Mouse (Mus musculus): ENCODE data around the gene Tmem120a. TPM values are rescaled to one million over a fixed set of nuclear protein-coding genes. Genes with fewer than 3 reads are reported as not detected.

Gene Tmem120a
- polyA plus RNA-seq, 1 experiment, result 14.4 TPM

DNA sequence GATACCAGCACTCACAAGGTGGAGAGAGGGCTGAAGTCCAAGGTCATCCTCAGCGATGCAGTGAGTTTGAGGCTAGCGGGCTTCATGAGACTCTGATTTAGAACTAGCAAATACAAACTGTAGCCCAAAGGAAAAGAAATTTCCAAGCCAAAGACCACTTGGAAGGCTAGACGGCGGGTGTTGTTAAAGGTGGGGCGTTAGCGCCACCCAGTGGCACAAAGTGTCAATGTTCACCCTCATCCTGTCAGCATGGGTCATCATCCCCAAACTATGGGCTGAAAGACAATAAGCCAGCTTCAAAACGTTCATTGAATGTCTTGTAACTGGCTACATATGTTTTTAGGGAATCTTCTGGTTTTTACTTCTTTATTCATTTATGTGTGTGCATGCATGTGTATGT lies 19.3 kb upstream of the Tmem120a start:
- Histone ChIP-seq H3K4me3 (ENCODE audit: insufficient read depth, low read length) (no peak overlapping the region), H3K4me1 (ENCODE audit: control insufficient read depth, insufficient read depth, low read length) (no peaks in the 10 kb centered on the region), H3K27ac (ENCODE audit: insufficient read depth, low read length) (no peak overlapping the region)
- TF ChIP-seq CTCF (IDR thresholded peaks at IDR 0.05; ENCODE audit: extremely low read depth, insufficient read depth, low read length) (peak; percentile 96), POLR2A (IDR thresholded peaks at IDR 0.05; ENCODE audit: extremely low read depth, insufficient read depth, low read length) (no peak)

DNA sequence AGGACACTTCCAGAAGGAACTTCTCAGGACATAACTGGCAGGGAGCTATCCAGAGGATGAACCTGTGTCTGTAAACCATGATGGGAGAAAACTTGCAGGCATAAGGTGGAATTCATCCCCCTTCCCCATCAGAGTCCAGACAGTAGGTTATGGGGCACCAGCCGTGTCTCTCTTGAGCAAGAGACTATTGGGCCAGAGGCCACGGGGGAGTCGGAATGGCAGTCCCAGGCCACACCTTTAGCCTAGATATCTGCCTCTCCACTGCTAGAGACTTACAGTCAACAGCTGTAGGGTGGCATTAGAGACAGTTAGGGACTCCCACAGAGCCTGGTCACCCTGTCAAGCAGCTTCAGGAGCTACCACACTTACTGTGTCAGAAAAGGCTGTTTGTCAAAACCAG lies 17.6 kb upstream of the Tmem120a start:
- H3K4me1 ChIP-seq (ENCODE audit: control insufficient read depth, insufficient read depth, low read length), result no peaks in the 10 kb centered on the region
- no peak overlapping the region for H3K27ac ChIP-seq (ENCODE audit: insufficient read depth, low read length)
- no peak for TF ChIP-seq CTCF (IDR thresholded peaks at IDR 0.05; ENCODE audit: extremely low read depth, insufficient read depth, low read length)
- no peak for TF ChIP-seq POLR2A (IDR thresholded peaks at IDR 0.05; ENCODE audit: extremely low read depth, insufficient read depth, low read length)
- no peak overlapping the region for H3K4me3 ChIP-seq (ENCODE audit: insufficient read depth, low read length)

DNA sequence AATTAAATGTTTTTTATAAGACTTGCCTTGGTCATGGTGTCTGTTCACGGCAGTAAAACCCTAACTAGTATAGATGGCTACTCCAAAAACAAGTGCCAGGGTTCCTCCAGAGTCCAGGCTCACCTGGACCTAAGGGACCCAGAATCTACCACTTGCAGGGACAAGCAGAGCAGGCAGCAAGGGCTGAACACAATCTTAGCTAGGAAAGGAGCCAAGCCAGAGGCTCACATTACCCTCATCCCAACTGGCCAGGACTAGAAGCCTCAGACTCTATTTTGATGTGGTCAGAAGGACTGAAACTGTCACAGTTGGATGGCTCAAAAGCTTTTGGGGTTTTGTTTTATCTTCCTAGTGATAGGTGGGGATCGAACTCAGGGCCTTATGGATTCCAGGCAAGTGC lies 7.3 kb upstream of the Tmem120a start:
- TF ChIP-seq POLR2A (IDR thresholded peaks at IDR 0.05; ENCODE audit: extremely low read depth, insufficient read depth, low read length) (no peak), CTCF (IDR thresholded peaks at IDR 0.05; ENCODE audit: extremely low read depth, insufficient read depth, low read length) (no peak)
- Histone ChIP-seq H3K4me3 (ENCODE audit: insufficient read depth, low read length) (no peak overlapping the region), H3K4me1 (ENCODE audit: control insufficient read depth, insufficient read depth, low read length) (no peaks in the 10 kb centered on the region), H3K27ac (ENCODE audit: insufficient read depth, low read length) (no peak overlapping the region)

DNA sequence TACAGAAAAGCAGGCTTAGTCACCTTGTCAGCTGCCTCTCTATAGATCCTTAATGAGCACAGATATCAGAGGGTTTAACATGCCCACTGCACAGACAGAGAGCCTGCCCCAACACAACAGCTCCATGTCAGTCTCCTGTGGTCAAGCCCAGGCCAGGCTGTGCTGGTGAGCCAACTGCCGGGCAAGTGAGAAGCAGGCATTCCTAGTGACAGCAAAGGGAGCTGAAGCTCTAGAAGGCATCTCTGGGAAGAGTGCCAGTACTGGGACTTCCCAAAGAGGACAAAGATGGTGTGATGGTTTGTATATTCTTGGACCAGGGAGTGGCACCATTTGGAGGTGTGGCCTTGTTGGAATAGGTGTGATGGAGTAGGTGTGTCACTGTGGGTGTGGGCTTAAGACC lies 6.8 kb upstream of the Tmem120a start:
- Histone ChIP-seq H3K27ac (ENCODE audit: insufficient read depth, low read length) (no peak overlapping the region), H3K4me3 (ENCODE audit: insufficient read depth, low read length) (no peak overlapping the region), H3K4me1 (ENCODE audit: control insufficient read depth, insufficient read depth, low read length) (no peaks in the 10 kb centered on the region)
- no peak for TF ChIP-seq POLR2A (IDR thresholded peaks at IDR 0.05; ENCODE audit: extremely low read depth, insufficient read depth, low read length)
- no peak for TF ChIP-seq CTCF (IDR thresholded peaks at IDR 0.05; ENCODE audit: extremely low read depth, insufficient read depth, low read length)

DNA sequence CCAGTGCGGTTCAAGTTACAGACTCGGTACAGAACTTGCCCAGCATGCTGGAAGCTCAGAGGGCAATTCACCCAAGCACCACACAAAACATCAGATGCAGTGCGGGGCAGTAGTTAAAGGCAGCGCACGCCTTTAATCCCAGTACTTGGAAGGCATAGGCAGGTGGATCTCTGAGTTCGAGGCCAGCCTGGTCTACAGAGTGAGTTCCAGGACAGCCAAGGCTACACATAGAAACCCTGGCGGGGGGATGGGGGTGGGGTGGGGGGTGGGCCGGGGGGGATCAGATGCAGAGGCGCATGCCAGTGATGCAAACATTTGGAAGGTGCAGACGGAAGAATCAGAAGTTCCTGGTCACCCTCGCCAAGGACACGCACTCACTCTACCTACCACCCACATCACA lies 494 bp upstream of the Tmem120a start:
- no peak overlapping the region for H3K27ac ChIP-seq (ENCODE audit: insufficient read depth, low read length)
- H3K4me3 ChIP-seq (ENCODE audit: insufficient read depth, low read length), result peak overlapping the region; percentile 96; the same call in 1 of the 2 replicates
- H3K4me1 ChIP-seq (ENCODE audit: control insufficient read depth, insufficient read depth, low read length), result 0 out of 2 replicates have a peak, but pooled peaks cover 2% of the 10 kb centered on the region
- TF ChIP-seq CTCF (IDR thresholded peaks at IDR 0.05; ENCODE audit: extremely low read depth, insufficient read depth, low read length) (no peak), POLR2A (IDR thresholded peaks at IDR 0.05; ENCODE audit: extremely low read depth, insufficient read depth, low read length) (no peak)

DNA sequence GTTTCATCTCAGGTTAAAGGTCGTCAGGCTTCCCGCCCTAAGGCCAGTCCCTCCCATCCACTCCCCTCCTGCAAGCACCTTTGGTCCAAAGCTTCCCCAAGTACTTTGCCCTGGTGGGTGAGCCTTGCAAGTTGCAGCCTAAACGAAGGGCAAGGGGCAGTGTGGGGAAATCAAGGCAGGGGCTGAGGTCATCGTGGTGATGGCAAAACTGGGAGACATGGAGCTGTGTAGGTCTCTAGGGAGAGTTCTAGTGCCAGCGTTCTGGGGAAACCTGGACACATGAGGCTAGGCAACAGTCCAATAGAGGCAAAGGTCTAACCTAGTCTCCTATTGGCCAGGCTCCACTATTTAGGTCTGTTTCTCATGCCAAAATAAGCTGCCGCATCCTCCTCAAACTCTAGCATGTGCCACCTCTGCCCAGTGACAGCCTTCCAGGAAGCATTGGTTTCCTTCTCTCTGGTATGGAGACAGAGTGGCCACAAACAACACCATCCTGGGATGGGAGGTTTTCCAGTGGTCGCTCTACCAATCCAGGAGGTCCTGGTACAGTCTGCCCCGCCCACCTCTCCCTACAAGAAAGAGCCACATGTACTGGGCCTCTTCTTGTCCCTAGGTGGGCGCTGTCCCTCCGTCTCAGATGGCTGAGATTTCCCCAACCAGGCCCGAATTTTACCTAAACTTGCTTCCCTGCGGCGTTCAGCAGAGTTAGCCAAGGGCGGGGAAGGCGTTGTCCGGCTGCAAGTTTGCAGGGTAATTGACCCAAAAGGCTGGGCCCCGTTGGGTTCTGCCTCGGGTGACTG lies 1.1 kb downstream of the Tmem120a start:
- no peak overlapping the region for H3K27ac ChIP-seq (ENCODE audit: insufficient read depth, low read length)
- H3K4me3 ChIP-seq (ENCODE audit: insufficient read depth, low read length), result peak overlapping the region; percentile 96
- H3K4me1 ChIP-seq (ENCODE audit: control insufficient read depth, insufficient read depth, low read length), result 0 out of 2 replicates have a peak, but pooled peaks cover 2% of the 10 kb centered on the region
- TF ChIP-seq CTCF (IDR thresholded peaks at IDR 0.05; ENCODE audit: extremely low read depth, insufficient read depth, low read length) (no peak), POLR2A (IDR thresholded peaks at IDR 0.05; ENCODE audit: extremely low read depth, insufficient read depth, low read length) (no peak)

DNA sequence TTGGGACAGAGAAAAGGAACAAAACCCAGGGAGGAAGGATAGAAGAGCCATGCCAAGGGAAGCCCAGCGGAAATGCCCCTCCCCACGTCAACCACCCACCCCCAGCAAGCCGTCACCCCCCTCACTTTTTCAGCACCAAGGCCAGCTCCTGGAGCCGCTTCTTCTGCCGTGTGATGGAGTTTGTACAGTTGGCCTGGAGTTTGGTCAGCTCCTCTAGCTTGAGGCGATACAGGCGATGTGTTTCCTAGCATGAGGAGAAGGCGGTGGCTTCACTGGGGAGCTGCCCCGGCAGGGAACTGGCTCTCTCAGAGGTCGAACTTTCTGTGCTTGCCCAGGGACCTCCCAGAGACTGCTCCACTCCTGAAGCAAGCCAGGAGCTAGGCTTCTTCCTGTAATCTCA lies 2.1 kb downstream of the Tmem120a start:
- Histone ChIP-seq H3K4me1 (ENCODE audit: control insufficient read depth, insufficient read depth, low read length) (0 out of 2 replicates have a peak, but pooled peaks cover 2% of the 10 kb centered on the region), H3K4me3 (ENCODE audit: insufficient read depth, low read length) (no peak overlapping the region), H3K27ac (ENCODE audit: insufficient read depth, low read length) (no peak overlapping the region)
- no peak for TF ChIP-seq POLR2A (IDR thresholded peaks at IDR 0.05; ENCODE audit: extremely low read depth, insufficient read depth, low read length)
- no peak for TF ChIP-seq CTCF (IDR thresholded peaks at IDR 0.05; ENCODE audit: extremely low read depth, insufficient read depth, low read length)

DNA sequence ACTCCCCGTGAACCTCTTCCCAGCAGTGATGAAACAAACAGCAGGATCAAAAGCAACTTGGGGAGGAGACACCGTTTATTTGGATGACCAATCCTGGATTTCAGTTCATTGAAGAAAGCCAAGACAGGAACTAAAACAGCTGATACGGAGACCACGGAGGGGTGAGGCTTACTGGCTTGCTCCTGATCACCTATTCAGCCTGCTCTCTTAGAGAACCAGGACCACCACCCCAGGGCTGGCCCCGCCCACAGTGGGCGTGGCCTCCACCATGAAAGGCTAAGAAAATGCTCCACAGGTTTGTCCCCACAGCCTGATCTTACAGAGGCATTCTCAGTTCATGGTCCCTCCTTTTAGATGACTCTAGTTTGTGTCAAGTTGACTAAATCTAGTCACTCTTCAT lies 6.0 kb downstream of the Tmem120a start:
- no peak overlapping the region for H3K4me3 ChIP-seq (ENCODE audit: insufficient read depth, low read length)
- no peak overlapping the region for H3K27ac ChIP-seq (ENCODE audit: insufficient read depth, low read length)
- H3K4me1 ChIP-seq (ENCODE audit: control insufficient read depth, insufficient read depth, low read length), result 0 out of 2 replicates have a peak, but pooled peaks cover 2% of the 10 kb centered on the region
- TF ChIP-seq POLR2A (IDR thresholded peaks at IDR 0.05; ENCODE audit: extremely low read depth, insufficient read depth, low read length) (no peak), CTCF (IDR thresholded peaks at IDR 0.05; ENCODE audit: extremely low read depth, insufficient read depth, low read length) (no peak)

DNA sequence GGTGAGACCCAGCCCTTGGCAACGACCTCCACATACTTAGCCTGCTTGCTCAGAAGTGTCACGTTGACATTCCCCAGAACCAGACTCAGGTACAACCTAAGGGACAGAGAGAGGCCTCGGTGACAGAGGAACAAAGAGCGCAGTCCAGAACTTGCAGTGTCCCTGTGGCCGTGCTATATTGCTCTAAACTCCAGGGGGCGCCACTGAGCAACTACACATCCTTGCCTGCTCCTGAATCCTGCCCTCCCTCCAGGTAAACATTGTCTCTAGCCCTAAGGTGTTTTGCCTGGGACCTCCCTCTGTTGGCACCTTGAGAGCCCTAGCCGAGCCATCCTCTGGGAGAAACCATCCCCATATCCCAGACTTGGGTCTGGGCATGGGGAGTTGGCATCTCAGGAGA lies 7.1 kb downstream of the Tmem120a start:
- TF ChIP-seq CTCF (IDR thresholded peaks at IDR 0.05; ENCODE audit: extremely low read depth, insufficient read depth, low read length), result peak; percentile 42
- no peak for TF ChIP-seq POLR2A (IDR thresholded peaks at IDR 0.05; ENCODE audit: extremely low read depth, insufficient read depth, low read length)
- no peaks in the 10 kb centered on the region for H3K4me1 ChIP-seq (ENCODE audit: control insufficient read depth, insufficient read depth, low read length)
- no peak overlapping the region for H3K27ac ChIP-seq (ENCODE audit: insufficient read depth, low read length)
- no peak overlapping the region for H3K4me3 ChIP-seq (ENCODE audit: insufficient read depth, low read length)

DNA sequence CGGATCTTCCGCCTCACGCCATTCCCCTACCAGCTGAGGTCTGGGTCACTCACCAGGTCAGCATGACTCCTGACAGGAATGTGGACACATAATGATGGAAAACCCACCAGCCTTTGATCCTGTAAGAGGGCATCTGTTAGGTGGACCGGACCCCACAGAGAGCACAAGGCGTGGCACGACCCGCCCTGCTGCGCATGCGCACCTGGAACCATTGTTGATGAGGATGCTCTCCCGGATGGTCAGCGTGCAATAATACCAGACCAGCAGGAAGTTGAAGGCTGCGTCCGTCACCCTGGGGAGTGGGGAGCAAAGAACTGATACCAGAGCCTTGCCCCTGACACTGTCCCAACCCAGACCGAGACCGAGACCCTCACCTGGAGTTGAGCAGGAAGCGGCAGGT lies 7.7 kb downstream of the Tmem120a start:
- Histone ChIP-seq H3K27ac (ENCODE audit: insufficient read depth, low read length) (no peak overlapping the region), H3K4me3 (ENCODE audit: insufficient read depth, low read length) (no peak overlapping the region), H3K4me1 (ENCODE audit: control insufficient read depth, insufficient read depth, low read length) (no peaks in the 10 kb centered on the region)
- TF ChIP-seq POLR2A (IDR thresholded peaks at IDR 0.05; ENCODE audit: extremely low read depth, insufficient read depth, low read length), result no peak
- TF ChIP-seq CTCF (IDR thresholded peaks at IDR 0.05; ENCODE audit: extremely low read depth, insufficient read depth, low read length), result no peak
